Mouse (Mus musculus) stomach, embryonic 15.5 days (tissue): ENCODE measurements around the gene Kifc5b. TPM values are rescaled to one million over a fixed set of nuclear protein-coding genes. Genes with fewer than 3 reads are reported as not detected.

Experiments used
- ATAC-seq: fragments of 200-750 bp; cut with Nextera tagmentation; 2 replicates; pipeline ENCODE4 v1.8.0; 2017; ENCODE audit warnings: low read depth, moderate number of reproducible peaks, moderate TSS enrichment; ENCODE audit not compliant: insufficient read depth, low FRiP score
- H3K27ac ChIP-seq: fragments of 300-500 bp; sonication (generic); 2 replicates; pipeline ENCODE4 v1.5.1; 2015; ENCODE audit warnings: mild to moderate bottlenecking, inconsistent platforms
- H3K27me3 ChIP-seq: fragments of 300-500 bp; sonication (generic); replicated peaks from 2 replicates; pipeline ENCODE4 v1.6.1; 2015; ENCODE audit warnings: inconsistent platforms
- H3K36me3 ChIP-seq: fragments of 300-500 bp; sonication (generic); 2 replicates; pipeline ENCODE4 v1.6.1; 2015; ENCODE audit warnings: inconsistent platforms
- H3K4me1 ChIP-seq: fragments of 300-500 bp; sonication (generic); 2 replicates; pipeline ENCODE4 v1.6.1; 2015; ENCODE audit warnings: inconsistent platforms
- H3K4me2 ChIP-seq: fragments of 300-500 bp; sonication (generic); 2 replicates; pipeline ENCODE4 v1.6.1; 2015; ENCODE audit warnings: mild to moderate bottlenecking, inconsistent platforms
- H3K4me3 ChIP-seq: fragments of 300-500 bp; sonication (generic); replicated peaks from 2 replicates; pipeline ENCODE4 v1.5.1; 2015; ENCODE audit warnings: inconsistent platforms
- H3K9ac ChIP-seq: fragments of 300-500 bp; sonication (generic); 2 replicates; pipeline ENCODE4 v1.6.1; 2015; ENCODE audit warnings: inconsistent platforms
- H3K9me3 ChIP-seq: fragments of 300-500 bp; sonication (generic); 2 replicates; pipeline ENCODE4 v1.6.1; 2016; ENCODE audit warnings: inconsistent platforms
- WGBS: fragments of 180-500 bp; shearing (Covaris S2); methylation state at CpG from one replicate; pipeline ENCODE4 v1.1.7; 2015; 5-methylcytosine and 5-hydroxymethylcytosine counted together
- polyA plus RNA-seq: library from polyadenylated mRNA; unstranded; fragments of >200 nt; fragmentation: Nextera tagmentation; extraction: Ambion mirVana; gene quantifications from 2 replicates; pipeline ENCODE4 v1.2.1, GENCODE M21; 2015

Kifc5b gene
- polyA plus RNA-seq, 1 experiment from 2014 or later = 6.1 TPM

- Histone ChIP-seq H3K4me3 (no peak overlapping the region), H3K9ac (no peak overlapping the region), H3K4me2 (no peak overlapping the region), H3K27ac (no peak overlapping the region), H3K4me1 (no peaks in the 10 kb centered on the region), H3K36me3 (peaks cover 27% of the 10 kb centered on the region; the same call in 1 of the 2 replicates), H3K9me3 (no peaks in the 10 kb centered on the region), H3K27me3 (no peaks in the 10 kb centered on the region)
- no peak for ATAC-seq
- 92% methylated on average over 21 of the region's 21 CpGs for WGBS
Measured at GRCm38 (mm10) chr17:26961572-26962240, 44.8 kb downstream of the Kifc5b start.

- Histone ChIP-seq H3K4me2 (no peak overlapping the region), H3K4me1 (peaks cover 14% of the 10 kb centered on the region), H3K4me3 (no peak overlapping the region), H3K36me3 (peaks cover 15% of the 10 kb centered on the region; the same call in 1 of the 2 replicates), H3K27me3 (no peaks in the 10 kb centered on the region), H3K9me3 (no peaks in the 10 kb centered on the region), H3K27ac (no peak overlapping the region), H3K9ac (no peak overlapping the region)
- 89% methylated on average over 11 of the region's 11 CpGs for WGBS
- no peak for ATAC-seq
Measured at GRCm38 (mm10) chr17:26966993-26967392, 50.1 kb downstream of the Kifc5b start.

- ATAC-seq = no peak
- Histone ChIP-seq H3K4me3 (no peak overlapping the region), H3K27ac (no peak overlapping the region), H3K4me1 (peaks cover 16% of the 10 kb centered on the region), H3K27me3 (no peaks in the 10 kb centered on the region), H3K9me3 (no peaks in the 10 kb centered on the region), H3K36me3 (peaks cover 11% of the 10 kb centered on the region; the same call in 1 of the 2 replicates), H3K4me2 (no peak overlapping the region), H3K9ac (no peak overlapping the region)
- WGBS = 91% methylated on average over 6 of the region's 6 CpGs
Measured at GRCm38 (mm10) chr17:26967477-26967876, 50.6 kb downstream of the Kifc5b start.

- Histone ChIP-seq H3K4me2 (no peak overlapping the region), H3K27ac (no peak overlapping the region), H3K36me3 (peaks cover 8% of the 10 kb centered on the region; the same call in 1 of the 2 replicates), H3K9ac (no peak overlapping the region), H3K4me1 (peaks cover 16% of the 10 kb centered on the region), H3K9me3 (no peaks in the 10 kb centered on the region), H3K27me3 (no peaks in the 10 kb centered on the region), H3K4me3 (no peak overlapping the region)
- no peak for ATAC-seq
- WGBS = 82% methylated on average over 6 of the region's 6 CpGs
Measured at GRCm38 (mm10) chr17:26968200-26968611, 51.3 kb downstream of the Kifc5b start.

GRCm38 (mm10) chr17:26969257-26969656 is 52.4 kb downstream of the Kifc5b start:
- no peaks in the 10 kb centered on the region for H3K27me3 ChIP-seq
- no peaks in the 10 kb centered on the region for H3K9me3 ChIP-seq
- no peak overlapping the region for H3K9ac ChIP-seq
- ATAC-seq = no peak
- H3K27ac ChIP-seq = no peak overlapping the region
- H3K36me3 ChIP-seq = peaks cover 8% of the 10 kb centered on the region; the same call in 1 of the 2 replicates
- H3K4me3 ChIP-seq = no peak overlapping the region
- H3K4me1 ChIP-seq = peaks cover 24% of the 10 kb centered on the region
- WGBS = 86% methylated on average over 6 of the region's 6 CpGs
- H3K4me2 ChIP-seq = no peak overlapping the region

- 61% methylated on average over 12 of the region's 12 CpGs for WGBS
Measured at GRCm38 (mm10) chr17:26970221-26970620, 53.3 kb downstream of the Kifc5b start.

GRCm38 (mm10) chr17:26971247-26971905 is 54.5 kb downstream of the Kifc5b start:
- 46% methylated on average over 8 of the region's 8 CpGs for WGBS
- Histone ChIP-seq H3K9me3 (no peaks in the 10 kb centered on the region), H3K27me3 (no peaks in the 10 kb centered on the region), H3K4me1 (peaks cover 33% of the 10 kb centered on the region), H3K9ac (peak overlapping the region; percentile 29; the same call in 1 of the 2 replicates), H3K4me3 (peak overlapping the region; percentile 98), H3K27ac (peak overlapping the region; percentile 61), H3K36me3 (peaks cover 6% of the 10 kb centered on the region; the same call in 1 of the 2 replicates), H3K4me2 (peak overlapping the region; percentile 91)
- ATAC-seq = no peak

More at GRCm38 (mm10) chr17:26970221-26970620, 53.3 kb downstream of the Kifc5b start:
- Histone ChIP-seq H3K27ac (no peak overlapping the region), H3K36me3 (peaks cover 6% of the 10 kb centered on the region; the same call in 1 of the 2 replicates), H3K4me2 (no peak overlapping the region), H3K9me3 (no peaks in the 10 kb centered on the region), H3K4me1 (peaks cover 33% of the 10 kb centered on the region), H3K4me3 (no peak overlapping the region), H3K27me3 (no peaks in the 10 kb centered on the region), H3K9ac (no peak overlapping the region)
- no peak for ATAC-seq

- Histone ChIP-seq H3K4me3 (peak overlapping the region; percentile 98), H3K4me2 (peak overlapping the region; percentile 91), H3K27me3 (no peaks in the 10 kb centered on the region), H3K36me3 (peaks cover 12% of the 10 kb centered on the region; the same call in 1 of the 2 replicates), H3K4me1 (peaks cover 37% of the 10 kb centered on the region), H3K27ac (peak overlapping the region; percentile 91), H3K9me3 (no peaks in the 10 kb centered on the region), H3K9ac (peak overlapping the region; percentile 78; the same call in 1 of the 2 replicates)
- ATAC-seq = no peak
- 2% methylated on average over 3 of the region's 3 CpGs for WGBS
Measured at GRCm38 (mm10) chr17:26972107-26972506, 55.2 kb downstream of the Kifc5b start.

- Histone ChIP-seq H3K36me3 (peaks cover 17% of the 10 kb centered on the region), H3K9ac (peak within 1 kb of the TSS; percentile 78), H3K27me3 (no peaks in the 10 kb centered on the region), H3K4me3 (peak within 1 kb of the TSS; percentile 98), H3K4me2 (peak within 1 kb of the TSS; percentile 91), H3K4me1 (peaks cover 37% of the 10 kb centered on the region), H3K27ac (peak within 1 kb of the TSS; percentile 91), H3K9me3 (no peaks in the 10 kb centered on the region)
- ATAC-seq = peak; percentile 100
- WGBS = under 1% methylated on average over 74 of the region's 75 CpGs
Measured at GRCm38 (mm10) chr17:26972703-26973574, 56.0 kb downstream of the Kifc5b start, which contains the start of gene Zbtb9. Gene Zbtb9, plus strand, starts transcription at chr17:26973167.

- Histone ChIP-seq H3K4me3 (no peak overlapping the region), H3K4me1 (peaks cover 37% of the 10 kb centered on the region), H3K9ac (no peak overlapping the region), H3K36me3 (peaks cover 28% of the 10 kb centered on the region), H3K4me2 (peak overlapping the region; percentile 91; the same call in 1 of the 2 replicates), H3K9me3 (no peaks in the 10 kb centered on the region), H3K27ac (no peak overlapping the region), H3K27me3 (no peaks in the 10 kb centered on the region)
- 87% methylated on average over 15 of the region's 15 CpGs for WGBS
- ATAC-seq = no peak
Measured at GRCm38 (mm10) chr17:26974547-26974946, 57.7 kb downstream of the Kifc5b start.

- no peak for ATAC-seq
- no peaks in the 10 kb centered on the region for H3K27me3 ChIP-seq
- no peak overlapping the region for H3K27ac ChIP-seq
- peaks cover 37% of the 10 kb centered on the region for H3K4me1 ChIP-seq
- H3K9me3 ChIP-seq = no peaks in the 10 kb centered on the region
- no peak overlapping the region for H3K4me3 ChIP-seq
- no peak overlapping the region for H3K9ac ChIP-seq
- H3K4me2 ChIP-seq = no peak overlapping the region
- H3K36me3 ChIP-seq = peaks cover 28% of the 10 kb centered on the region
Measured at GRCm38 (mm10) chr17:26975415-26975814, 58.5 kb downstream of the Kifc5b start.
